9 mouse cellular contexts compared by ENCODE assay signal in the genomic region with DNA sequence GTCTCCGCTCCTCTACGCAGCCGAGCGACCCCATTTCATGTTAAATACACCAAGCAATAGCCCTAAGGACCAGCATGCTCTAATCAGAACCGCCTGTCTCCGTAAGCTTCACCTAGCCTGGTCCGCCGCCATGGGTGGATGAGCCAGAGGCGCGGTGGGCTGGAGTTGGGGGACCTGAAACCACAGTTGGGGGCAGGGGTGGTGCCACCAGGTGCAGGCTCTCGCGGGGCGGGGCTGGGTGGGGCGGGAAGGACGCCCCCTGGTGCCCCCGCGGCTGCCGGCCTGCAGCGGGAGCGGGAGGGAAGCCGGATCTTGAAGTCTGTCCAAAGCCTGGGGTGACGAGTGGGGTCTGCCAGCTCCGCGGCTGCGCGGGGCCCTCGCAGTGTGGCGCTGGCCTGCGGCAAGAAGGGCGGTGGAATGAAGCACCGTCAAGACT. TPM values are rescaled to one million over a fixed set of nuclear protein-coding genes. Genes with fewer than 3 reads are reported as not detected.
A peak's percentile ranks its signal among the peaks of the same experiment; 100 is the strongest.
DNase-seq lines count a peak whose midpoint lies in the region; ATAC-seq lines count a peak whose summit lies in the region.
"Had no signal": no experiment of that assay in that cellular context is flagged by ENCODE, and none has a peak within 500 bp of the region (broad histone marks: within the 10 kb centered on the region; RNA-seq: fewer than 3 reads in every experiment).

No protein-coding gene starts in this region.

- H3K4me1 ChIP-seq in embryonic facial prominence, embryonic 12.5 days, result peaks cover 37% of the 10 kb centered on the region
- peaks cover 2% of the 10 kb centered on the region for H3K4me1 ChIP-seq in hindbrain, embryonic 14.5 days (replicated peaks; ENCODE audit: control insufficient read depth, insufficient read depth, low read length)
- peaks cover 14% of the 10 kb centered on the region for H3K4me1 ChIP-seq in neural tube, embryonic 13.5 days (replicated peaks)

- 3% methylated on average over 31 of the region's 31 CpGs for whole genome bisulfite sequencing in embryonic facial prominence, embryonic 12.5 days
- WGBS in hindbrain, embryonic 14.5 days, result 8% methylated on average over 27 of the region's 31 CpGs
- WGBS in neural tube, embryonic 13.5 days, result 4% methylated on average over 31 of the region's 31 CpGs

- H3K4me2 ChIP-seq in embryonic facial prominence, embryonic 12.5 days (replicated peaks), result peak overlapping the region; percentile 60
- peak overlapping the region; percentile 57 for H3K4me2 ChIP-seq in hindbrain, embryonic 14.5 days (replicated peaks)
- peak overlapping the region; percentile 60 for H3K4me2 ChIP-seq in neural tube, embryonic 13.5 days

- H3K4me3 ChIP-seq in embryonic facial prominence, embryonic 12.5 days, result peak overlapping the region; percentile 25
- H3K4me3 ChIP-seq in hindbrain, embryonic 14.5 days (replicated peaks; ENCODE audit: low read length), result peak overlapping the region; percentile 24
- peak overlapping the region; percentile 30 for H3K4me3 ChIP-seq in neural tube, embryonic 13.5 days
- H3K4me3 ChIP-seq: myocyte had no signal

- H3K27ac ChIP-seq in embryonic facial prominence, embryonic 12.5 days, result peak overlapping the region; percentile 47; the same call in 1 of the 2 replicates
- no peak overlapping the region for H3K27ac ChIP-seq in hindbrain, embryonic 14.5 days
- H3K27ac ChIP-seq in neural tube, embryonic 13.5 days (replicated peaks), result no peak overlapping the region

- 0 out of 2 replicates have a peak, but pooled peaks cover 2% of the 10 kb centered on the region for H3K27me3 ChIP-seq in embryonic facial prominence, embryonic 12.5 days
- peaks cover 62% of the 10 kb centered on the region for H3K27me3 ChIP-seq in hindbrain, embryonic 14.5 days (ENCODE audit: control insufficient read depth, insufficient read depth, low read length)
- H3K27me3 ChIP-seq in neural tube, embryonic 13.5 days, result peaks cover 66% of the 10 kb centered on the region

- no peaks in the 10 kb centered on the region for H3K9me3 ChIP-seq in embryonic facial prominence, embryonic 12.5 days
- no peaks in the 10 kb centered on the region for H3K9me3 ChIP-seq in hindbrain, embryonic 14.5 days (ENCODE audit: control insufficient read depth, low read length)
- no peaks in the 10 kb centered on the region for H3K9me3 ChIP-seq in neural tube, embryonic 13.5 days

- no peak for ATAC-seq in embryonic facial prominence, embryonic 12.5 days (ENCODE audit: insufficient number of reproducible peaks, insufficient read depth, low FRiP score, low TSS enrichment)
- ATAC-seq in hindbrain, embryonic 14.5 days (ENCODE audit: low FRiP score), result peak; percentile 47; the same call in 1 of the 2 replicates
- peak; percentile 32; the same call in 1 of the 2 replicates for ATAC-seq in neural tube, embryonic 13.5 days (ENCODE audit: low read depth)
- ATAC-seq in erythroid progenitor cell, adult 5-6 weeks (replicated peaks; ENCODE audit: low FRiP score, poor library complexity, severe bottlenecking), result no peak

- H3K36me3 ChIP-seq in embryonic facial prominence, embryonic 12.5 days, result peaks cover 16% of the 10 kb centered on the region
- H3K36me3 ChIP-seq in hindbrain, embryonic 14.5 days (replicated peaks; ENCODE audit: control insufficient read depth, insufficient read depth), result no peaks in the 10 kb centered on the region
- no peaks in the 10 kb centered on the region for H3K36me3 ChIP-seq in neural tube, embryonic 13.5 days

- H3K9ac ChIP-seq in embryonic facial prominence, embryonic 12.5 days, result peak overlapping the region; percentile 43
- H3K9ac ChIP-seq in hindbrain, embryonic 14.5 days, result no peak overlapping the region
- H3K9ac ChIP-seq in neural tube, embryonic 13.5 days, result peak overlapping the region; percentile 58

- peak; percentile 13 for DNase-seq in cerebellum, adult 8-10 months
- DNase-seq in cerebellum, adult 11-12 months, result no peak
- DNase-seq in hindbrain, embryonic 14.5 days (ENCODE audit: low spot score), result no peak
- peak; percentile 23 for DNase-seq in liver
- DNase-seq in spleen, adult 12 weeks (ENCODE audit: low spot score), result no peak

RNA-seq across cellular contexts. Expression of a gene that starts 1.1 kb away (rescaled TPM):
- 0.23 and 0.36 TPM in 2 replicates for polyA plus RNA-seq in embryonic facial prominence, embryonic 12.5 days (2016; fragmentation: Nextera tagmentation; extraction: Ambion mirVana)
- polyA plus RNA-seq in hindbrain, embryonic 14.5 days (2014; fragmentation: Nextera tagmentation; extraction: Ambion mirVana), result not detected in 2 replicates
- not detected in 2 replicates for polyA plus RNA-seq in neural tube, embryonic 13.5 days (2015; fragmentation: Nextera tagmentation; extraction: Ambion mirVana)
- total RNA-seq in erythroid progenitor cell, adult 5-6 weeks (2015; ENCODE audit: low replicate concordance), result not detected in 2 replicates
- total RNA-seq in erythroid progenitor cell, adult 5-6 weeks (2017; ENCODE audit: low replicate concordance), result not detected in 2 replicates
- polyA plus RNA-seq: myocyte had no signal

RNA-seq across cellular contexts. Expression of a gene that starts 10.2 kb away (rescaled TPM):
- 41.5 and 45.7 TPM in 2 replicates for polyA plus RNA-seq in embryonic facial prominence, embryonic 12.5 days (2016; fragmentation: Nextera tagmentation; extraction: Ambion mirVana)
- polyA plus RNA-seq in hindbrain, embryonic 14.5 days (2014; fragmentation: Nextera tagmentation; extraction: Ambion mirVana), result 1.9 and 3.6 TPM in 2 replicates
- polyA plus RNA-seq in neural tube, embryonic 13.5 days (2015; fragmentation: Nextera tagmentation; extraction: Ambion mirVana), result 7.3 and 8.4 TPM in 2 replicates
- not detected in 2 replicates for total RNA-seq in erythroid progenitor cell, adult 5-6 weeks (2015; ENCODE audit: low replicate concordance)
- 0.39 TPM in 1 of 2 replicates, not detected in the other for total RNA-seq in erythroid progenitor cell, adult 5-6 weeks (2017; ENCODE audit: low replicate concordance)

Comparison
In these comparisons a context has a peak if more than half of its experiments do, and no peak if none do; other contexts are left out.
1. DNase-seq: peak in cerebellum, adult 8-10 months (single experiment) and liver (single experiment); none in cerebellum, adult 11-12 months (single experiment), hindbrain, embryonic 14.5 days (single experiment) and spleen, adult 12 weeks (single experiment).
2. ATAC-seq: peak in hindbrain, embryonic 14.5 days (single experiment) and neural tube, embryonic 13.5 days (single experiment); none in embryonic facial prominence, embryonic 12.5 days (single experiment) and erythroid progenitor cell, adult 5-6 weeks (single experiment).
3. Peak in every context shown above with its lines, with median percentiles within 50 percentile points of each other: H3K4me2 ChIP-seq and H3K4me3 ChIP-seq.